Mouse (Mus musculus) hindbrain, embryonic 16.5 days (tissue): ENCODE data around the gene Smg6. TPM values are rescaled to one million over a fixed set of nuclear protein-coding genes. Genes with fewer than 3 reads are reported as not detected.

Experiments used
- ATAC-seq: fragments of 200-750 bp; cut with Nextera tagmentation; 2 replicates; pipeline ENCODE4 v1.8.0; 2017; ENCODE audit warnings: moderate TSS enrichment, moderate library complexity
- H3K27ac ChIP-seq: fragments of 300-500 bp; sonication (generic); 2 replicates; pipeline ENCODE4 v1.5.1; 2014; ENCODE audit warnings: low read depth, mild to moderate bottlenecking, control low read depth, low read length, moderate library complexity
- H3K27me3 ChIP-seq: fragments of 300-500 bp; sonication (generic); replicated peaks from 2 replicates; pipeline ENCODE4 v1.6.1; 2014; ENCODE audit warnings: low read length; ENCODE audit not compliant: control insufficient read depth, insufficient read depth
- H3K36me3 ChIP-seq: fragments of 300-500 bp; sonication (generic); 2 replicates; pipeline ENCODE4 v1.6.1; 2014; ENCODE audit warnings: mild to moderate bottlenecking, low read length, moderate library complexity, mixed read lengths; ENCODE audit not compliant: control insufficient read depth, insufficient read depth
- H3K4me1 ChIP-seq: fragments of 300-500 bp; sonication (generic); 2 replicates; pipeline ENCODE4 v1.6.1; 2014; ENCODE audit warnings: low read depth, low read length; ENCODE audit not compliant: control insufficient read depth, insufficient read depth
- H3K4me2 ChIP-seq: fragments of 300-500 bp; sonication (generic); 2 replicates; pipeline ENCODE4 v1.6.1; 2014; ENCODE audit warnings: mild to moderate bottlenecking, low read length, control low read depth, moderate library complexity
- H3K4me3 ChIP-seq: fragments of 300-500 bp; sonication (generic); 2 replicates; pipeline ENCODE4 v1.5.1; 2014; ENCODE audit warnings: mild to moderate bottlenecking, low read length, control low read depth, moderate library complexity
- H3K9ac ChIP-seq: fragments of 300-500 bp; sonication (generic); 2 replicates; pipeline ENCODE4 v1.6.1; 2014; ENCODE audit warnings: low read depth, mild to moderate bottlenecking, control low read depth, low read length, moderate library complexity
- H3K9me3 ChIP-seq: fragments of 300-500 bp; sonication (generic); 2 replicates; pipeline ENCODE4 v1.6.1; 2014; ENCODE audit warnings: mild to moderate bottlenecking, low read length, moderate library complexity; ENCODE audit not compliant: control insufficient read depth
- WGBS: fragments of 180-500 bp; shearing (Covaris S2); extraction: QIAGEN DNeasy Blood & Tissue Kit; methylation state at CpG from one replicate; pipeline ENCODE4 v1.1.7; 2014; 5-methylcytosine and 5-hydroxymethylcytosine counted together
- polyA plus RNA-seq: library from polyadenylated mRNA; unstranded; fragments of >200 nt; fragmentation: Nextera tagmentation; extraction: Ambion mirVana; gene quantifications from 2 replicates; pipeline ENCODE4 v1.2.1, GENCODE M21; 2015

Smg6 gene
- polyA plus RNA-seq, 1 experiment from 2014 or later: 11.6 TPM

GRCm38 (mm10) chr11:75017831-75018230, 92.2 kb downstream of the Smg6 start:
- ATAC-seq: no peak
- no peak overlapping the region for H3K4me2 ChIP-seq
- no peak overlapping the region for H3K27ac ChIP-seq
- H3K4me3 ChIP-seq: no peak overlapping the region
- H3K9me3 ChIP-seq: no peaks in the 10 kb centered on the region
- H3K36me3 ChIP-seq: no peaks in the 10 kb centered on the region
- WGBS: 85% methylated on average over 2 of the region's 2 CpGs
- H3K9ac ChIP-seq: no peak overlapping the region
- H3K27me3 ChIP-seq: no peaks in the 10 kb centered on the region
- H3K4me1 ChIP-seq: peaks cover 21% of the 10 kb centered on the region

- Histone ChIP-seq H3K27me3 (no peaks in the 10 kb centered on the region), H3K4me3 (no peak overlapping the region), H3K4me2 (no peak overlapping the region), H3K9ac (no peak overlapping the region), H3K36me3 (no peaks in the 10 kb centered on the region), H3K9me3 (no peaks in the 10 kb centered on the region), H3K4me1 (no peaks in the 10 kb centered on the region), H3K27ac (no peak overlapping the region)
- WGBS: 87% methylated on average over 3 of the region's 3 CpGs
- ATAC-seq: no peak
Measured at GRCm38 (mm10) chr11:75026977-75027376, 101.4 kb downstream of the Smg6 start.

- H3K4me1 ChIP-seq: no peaks in the 10 kb centered on the region
Measured at GRCm38 (mm10) chr11:75027616-75028015, 102.0 kb downstream of the Smg6 start.

GRCm38 (mm10) chr11:75031251-75031650, 105.6 kb downstream of the Smg6 start:
- no peak overlapping the region for H3K4me3 ChIP-seq
- H3K36me3 ChIP-seq: no peaks in the 10 kb centered on the region
- ATAC-seq: no peak
- 28% methylated on average over 2 of the region's 2 CpGs for WGBS
- no peaks in the 10 kb centered on the region for H3K27me3 ChIP-seq
- no peak overlapping the region for H3K27ac ChIP-seq
- no peak overlapping the region for H3K9ac ChIP-seq
- no peaks in the 10 kb centered on the region for H3K4me1 ChIP-seq
- H3K9me3 ChIP-seq: no peaks in the 10 kb centered on the region
- no peak overlapping the region for H3K4me2 ChIP-seq

More at GRCm38 (mm10) chr11:75027616-75028015, 102.0 kb downstream of the Smg6 start:
- ATAC-seq: no peak
- Histone ChIP-seq H3K9me3 (no peaks in the 10 kb centered on the region), H3K4me3 (no peak overlapping the region), H3K27me3 (no peaks in the 10 kb centered on the region), H3K4me2 (no peak overlapping the region), H3K9ac (no peak overlapping the region), H3K27ac (no peak overlapping the region), H3K36me3 (no peaks in the 10 kb centered on the region)
- 85% methylated on average over 2 of the region's 2 CpGs for WGBS

GRCm38 (mm10) chr11:75032946-75033345, 107.3 kb downstream of the Smg6 start:
- Histone ChIP-seq H3K4me3 (no peak overlapping the region), H3K36me3 (no peaks in the 10 kb centered on the region), H3K9ac (no peak overlapping the region), H3K27me3 (no peaks in the 10 kb centered on the region), H3K4me2 (no peak overlapping the region), H3K27ac (no peak overlapping the region), H3K4me1 (no peaks in the 10 kb centered on the region), H3K9me3 (no peaks in the 10 kb centered on the region)
- 85% methylated on average over 2 of the region's 2 CpGs for WGBS
- no peak for ATAC-seq

- H3K4me1 ChIP-seq: no peaks in the 10 kb centered on the region
Measured at GRCm38 (mm10) chr11:75033581-75034067, 108.0 kb downstream of the Smg6 start.

GRCm38 (mm10) chr11:75034104-75034503, 108.5 kb downstream of the Smg6 start:
- Histone ChIP-seq H3K4me1 (no peaks in the 10 kb centered on the region), H3K36me3 (no peaks in the 10 kb centered on the region)
- WGBS: 92% methylated on average over 3 of the region's 3 CpGs

More at GRCm38 (mm10) chr11:75033581-75034067, 108.0 kb downstream of the Smg6 start:
- H3K9ac ChIP-seq: no peak overlapping the region
- H3K4me3 ChIP-seq: no peak overlapping the region
- H3K9me3 ChIP-seq: no peaks in the 10 kb centered on the region
- no peaks in the 10 kb centered on the region for H3K27me3 ChIP-seq
- no peak overlapping the region for H3K4me2 ChIP-seq
- no peak overlapping the region for H3K27ac ChIP-seq
- H3K36me3 ChIP-seq: no peaks in the 10 kb centered on the region
- WGBS: 89% methylated on average over 5 of the region's 5 CpGs
- no peak for ATAC-seq

GRCm38 (mm10) chr11:75044333-75044732, 118.7 kb downstream of the Smg6 start:
- Histone ChIP-seq H3K9me3 (no peaks in the 10 kb centered on the region), H3K36me3 (0 out of 2 replicates have a peak, but pooled peaks cover 2% of the 10 kb centered on the region), H3K4me3 (no peak overlapping the region), H3K4me1 (peaks cover 7% of the 10 kb centered on the region), H3K27me3 (no peaks in the 10 kb centered on the region; the same call in 1 of the 2 replicates), H3K27ac (no peak overlapping the region), H3K9ac (no peak overlapping the region), H3K4me2 (no peak overlapping the region)
- WGBS: 79% methylated on average over 3 of the region's 3 CpGs
- no peak for ATAC-seq

More at GRCm38 (mm10) chr11:75034104-75034503, 108.5 kb downstream of the Smg6 start:
- H3K4me3 ChIP-seq: no peak overlapping the region
- no peak overlapping the region for H3K4me2 ChIP-seq
- no peaks in the 10 kb centered on the region for H3K27me3 ChIP-seq
- ATAC-seq: no peak
- H3K9ac ChIP-seq: no peak overlapping the region
- no peaks in the 10 kb centered on the region for H3K9me3 ChIP-seq
- no peak overlapping the region for H3K27ac ChIP-seq

GRCm38 (mm10) chr11:75045822-75046221, 120.2 kb downstream of the Smg6 start:
- 0 out of 2 replicates have a peak, but pooled peaks cover 2% of the 10 kb centered on the region for H3K36me3 ChIP-seq
- H3K27me3 ChIP-seq: no peaks in the 10 kb centered on the region; the same call in 1 of the 2 replicates
- no peak overlapping the region for H3K4me3 ChIP-seq
- WGBS: 93% methylated on average over 4 of the region's 4 CpGs
- H3K9me3 ChIP-seq: no peaks in the 10 kb centered on the region
- H3K9ac ChIP-seq: no peak overlapping the region
- H3K27ac ChIP-seq: no peak overlapping the region
- H3K4me2 ChIP-seq: no peak overlapping the region
- no peak for ATAC-seq
- H3K4me1 ChIP-seq: peaks cover 7% of the 10 kb centered on the region
